Mouse (Mus musculus): ENCODE measurements around the gene Pabpc1l.

DNA sequence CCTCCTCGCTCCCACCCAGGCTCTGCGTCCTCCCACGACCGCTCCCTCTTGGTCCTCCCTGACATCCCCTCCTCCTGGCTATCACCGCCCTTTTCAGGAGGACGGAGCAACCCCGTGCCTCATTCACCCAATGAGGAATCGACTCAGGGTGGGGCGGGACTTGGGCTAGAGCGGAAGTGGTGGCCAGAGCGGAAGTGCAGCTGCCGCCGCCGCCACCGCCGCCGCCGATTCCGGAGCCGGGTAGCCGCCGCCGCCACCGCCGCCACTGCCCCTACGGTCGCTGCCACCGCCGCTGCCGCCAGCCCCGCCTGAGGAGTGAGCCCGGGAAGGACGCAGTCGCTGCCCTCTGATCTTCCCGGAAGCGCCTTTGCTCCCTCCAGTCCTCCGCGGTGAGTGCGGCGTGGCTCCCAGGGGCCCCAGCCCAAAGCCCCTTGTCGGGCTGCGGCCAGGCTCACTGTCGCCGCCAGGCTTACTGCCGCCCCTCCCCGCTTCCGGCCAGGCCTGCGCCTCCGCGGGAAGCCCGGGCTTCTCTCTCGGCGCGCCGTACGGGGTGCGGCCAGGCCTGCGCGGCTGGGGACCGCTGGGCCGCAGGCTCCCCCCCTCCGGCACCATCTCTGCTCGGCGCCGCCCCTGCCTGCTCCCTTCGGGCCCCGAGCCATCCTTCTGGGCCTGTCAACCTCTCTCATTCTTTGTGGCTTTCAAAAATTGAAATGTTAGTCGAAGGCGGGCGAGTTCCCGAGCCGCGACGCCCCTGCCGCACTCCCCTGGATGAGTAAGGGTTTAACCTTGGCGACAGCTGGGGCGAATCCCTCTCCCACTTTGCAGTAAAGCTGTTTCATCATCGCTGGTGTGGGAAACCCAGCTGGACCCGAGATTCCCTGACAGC, 30.0 kb upstream of the Pabpc1l start:
- no peak for TF ChIP-seq EP300 (optimal IDR thresholded peaks at IDR 0.05)
- peak; percentile 20; the same call in 1 of the 2 replicates for TF ChIP-seq CTCF (IDR thresholded peaks at IDR 0.05; ENCODE audit: low read depth)

Measured in stomach, postnatal 0 days (tissue).